Mouse (Mus musculus) hindbrain, embryonic 14.5 days (tissue): ENCODE measurements around the gene Hoxb3. TPM values are rescaled to one million over a fixed set of nuclear protein-coding genes. Genes with fewer than 3 reads are reported as not detected.

Experiments
- ATAC-seq: fragments of 200-750 bp; cut with Nextera tagmentation; 2 replicates; pipeline ENCODE4 v1.8.0; 2017; ENCODE audit warnings: moderate number of reproducible peaks, mild to moderate bottlenecking, moderate TSS enrichment, moderate library complexity; ENCODE audit not compliant: low FRiP score
- DNase-seq: peaks from one replicate; pipeline ENCODE4 v3.0.0-alpha.2; 2015; ENCODE audit warnings: low spot score
- H3K27ac ChIP-seq: fragments of 300-500 bp; sonication (generic); 2 replicates; pipeline ENCODE4 v1.5.1; 2014; ENCODE audit warnings: mild to moderate bottlenecking, moderate library complexity
- H3K27me3 ChIP-seq: fragments of 300-500 bp; sonication (generic); 2 replicates; pipeline ENCODE4 v1.6.1; 2014; ENCODE audit warnings: mild to moderate bottlenecking, low read length, mixed read lengths; ENCODE audit not compliant: control insufficient read depth, insufficient read depth
- H3K36me3 ChIP-seq: fragments of 300-500 bp; sonication (generic); replicated peaks from 2 replicates; pipeline ENCODE4 v1.6.1; 2014; ENCODE audit not compliant: control insufficient read depth, insufficient read depth
- H3K4me1 ChIP-seq: fragments of 300-500 bp; sonication (generic); replicated peaks from 2 replicates; pipeline ENCODE4 v1.6.1; 2014; ENCODE audit warnings: antibody characterized with exemption, low read length, mixed read lengths; ENCODE audit not compliant: control insufficient read depth, insufficient read depth
- H3K4me2 ChIP-seq: fragments of 300-500 bp; sonication (generic); replicated peaks from 2 replicates; pipeline ENCODE4 v1.6.1; 2014; ENCODE audit warnings: mild to moderate bottlenecking, moderate library complexity
- H3K4me3 ChIP-seq: fragments of 300-500 bp; sonication (generic); replicated peaks from 2 replicates; pipeline ENCODE4 v1.5.1; 2014; ENCODE audit warnings: mild to moderate bottlenecking, low read length
- H3K9ac ChIP-seq: fragments of 300-500 bp; sonication (generic); 2 replicates; pipeline ENCODE4 v1.6.1; 2014
- H3K9me3 ChIP-seq: fragments of 300-500 bp; sonication (generic); 2 replicates; pipeline ENCODE4 v1.6.1; 2016; ENCODE audit warnings: low read length; ENCODE audit not compliant: control insufficient read depth
- WGBS: fragments of 180-500 bp; shearing (Covaris S2); extraction: QIAGEN DNeasy Blood & Tissue Kit; methylation state at CpG from one replicate; pipeline ENCODE4 v1.1.7; 2014; 5-methylcytosine and 5-hydroxymethylcytosine counted together
- microRNA counts: library from miRNA; unstranded; fragments of <30 nt; microRNA quantifications from one replicate; lab custom pipeline; 2016
- microRNA-seq: library from miRNA; unstranded; fragments of <30 nt; microRNA quantifications from one replicate; pipeline ENCODE4, GENCODE M21; 2016
- polyA plus RNA-seq: library from polyadenylated mRNA; unstranded; fragments of >200 nt; fragmentation: Nextera tagmentation; extraction: Ambion mirVana; gene quantifications from 2 replicates; pipeline ENCODE4 v1.2.1, GENCODE M21; 2014

Hoxb3 gene
- polyA plus RNA-seq, 1 experiment from 2014 or later, result 17.2 TPM

DNA sequence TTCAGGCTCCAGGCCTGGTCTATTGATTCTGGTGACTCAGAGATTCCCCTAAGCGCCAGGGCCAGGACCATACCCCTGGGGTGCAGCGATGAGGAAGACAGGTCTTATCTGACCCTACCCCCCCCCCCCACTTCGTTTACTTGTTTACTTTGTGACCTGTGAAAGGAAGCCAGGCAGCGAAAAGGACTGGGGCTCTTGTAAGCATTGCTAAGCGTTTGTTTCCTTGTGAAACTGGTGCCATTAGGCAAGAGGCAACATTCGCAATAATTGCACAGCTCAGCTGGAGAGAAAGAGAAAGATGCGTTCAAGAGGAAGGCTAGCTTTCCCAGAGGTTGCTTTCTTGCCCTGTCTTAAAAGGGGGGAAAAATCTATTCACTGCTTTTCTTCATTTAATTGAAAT, 46.0 kb downstream of the Hoxb3 start:
- H3K9me3 ChIP-seq, result no peaks in the 10 kb centered on the region
- DNase-seq (no peak), ATAC-seq (no peak)
- no peaks in the 10 kb centered on the region for H3K4me1 ChIP-seq
- no peak overlapping the region for H3K4me2 ChIP-seq
- H3K27ac ChIP-seq, result no peak overlapping the region
- H3K4me3 ChIP-seq, result no peak overlapping the region
- no peak overlapping the region for H3K9ac ChIP-seq
- whole genome bisulfite sequencing, result 22% methylated on average over 7 of the region's 7 CpGs
- H3K27me3 ChIP-seq, result peaks cover 93% of the 10 kb centered on the region
- no peaks in the 10 kb centered on the region for H3K36me3 ChIP-seq

DNA sequence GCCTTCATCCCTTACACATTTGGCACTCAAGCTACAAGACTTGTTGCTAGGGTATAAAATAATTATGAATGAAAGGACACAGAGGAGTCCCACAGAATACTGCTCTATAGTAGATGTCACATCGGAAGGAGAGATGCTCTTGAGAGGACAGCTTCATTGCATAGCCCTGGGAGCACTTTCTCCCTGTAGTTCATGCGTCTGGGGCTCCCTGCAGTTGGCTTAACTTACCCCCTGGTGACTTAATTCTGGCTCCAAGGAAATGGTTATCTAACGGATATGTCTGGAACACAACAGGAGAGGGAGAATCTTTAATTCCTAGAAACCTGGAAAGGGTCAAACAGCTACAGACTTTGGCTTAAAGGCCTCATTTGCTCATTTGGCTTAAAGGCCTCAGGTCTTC, 48.6 kb downstream of the Hoxb3 start:
- ATAC-seq, result no peak
- no peak overlapping the region for H3K4me3 ChIP-seq
- DNase-seq, result no peak
- H3K9ac ChIP-seq, result no peak overlapping the region
- no peak overlapping the region for H3K27ac ChIP-seq
- WGBS, result 17% methylated on average over 3 of the region's 3 CpGs
- no peaks in the 10 kb centered on the region for H3K4me1 ChIP-seq
- no peaks in the 10 kb centered on the region for H3K9me3 ChIP-seq
- H3K27me3 ChIP-seq, result peaks cover 94% of the 10 kb centered on the region
- H3K36me3 ChIP-seq, result no peaks in the 10 kb centered on the region
- no peak overlapping the region for H3K4me2 ChIP-seq

DNA sequence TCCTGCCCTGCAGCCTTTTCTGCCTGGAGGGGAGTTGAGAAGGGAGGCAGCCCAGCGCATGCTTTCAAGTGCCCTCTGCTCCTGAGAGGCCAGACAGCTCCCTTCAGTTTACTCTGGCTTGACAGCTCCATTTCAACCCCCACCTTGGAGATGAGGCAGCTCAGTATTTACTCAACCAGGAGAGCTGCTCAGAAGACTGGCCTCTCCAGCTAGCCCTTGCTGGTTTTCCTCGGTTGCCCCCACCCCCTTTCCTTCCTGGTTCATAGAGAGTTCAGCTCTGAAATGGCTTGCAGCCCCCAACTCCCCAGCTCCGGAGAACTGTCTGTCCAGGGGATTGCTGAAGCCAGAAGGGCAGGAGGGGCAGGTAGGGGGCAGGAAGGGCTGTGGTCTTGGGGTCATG, 49.4 kb downstream of the Hoxb3 start:
- Histone ChIP-seq H3K27ac (no peak overlapping the region), H3K27me3 (peaks cover 90% of the 10 kb centered on the region), H3K4me1 (no peaks in the 10 kb centered on the region), H3K36me3 (no peaks in the 10 kb centered on the region), H3K4me2 (no peak overlapping the region), H3K4me3 (no peak overlapping the region), H3K9ac (no peak overlapping the region), H3K9me3 (no peaks in the 10 kb centered on the region)
- DNase-seq (no peak), ATAC-seq (no peak)
- WGBS, result 10% methylated on average over 3 of the region's 3 CpGs

DNA sequence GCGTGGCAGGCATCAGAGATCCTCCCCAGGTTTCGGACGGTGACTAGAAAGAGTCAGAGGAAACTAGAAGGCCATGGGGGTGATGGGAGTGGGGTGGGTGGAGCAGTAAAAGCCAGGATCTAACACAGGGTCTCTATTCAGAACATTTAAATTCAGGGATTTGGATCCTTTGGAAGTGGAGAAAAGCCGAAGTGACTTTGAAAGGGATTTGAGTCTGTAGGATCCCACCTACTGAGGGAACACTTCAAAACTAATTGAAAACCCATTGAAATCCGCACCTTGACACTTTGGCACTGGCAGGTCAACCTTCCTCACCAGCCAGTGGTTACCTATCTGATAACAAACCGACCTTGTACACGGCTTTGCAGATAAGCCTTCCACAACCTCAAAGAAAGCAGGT, 51.7 kb downstream of the Hoxb3 start:
- Histone ChIP-seq H3K4me1 (no peaks in the 10 kb centered on the region), H3K4me2 (no peak overlapping the region), H3K9me3 (no peaks in the 10 kb centered on the region), H3K36me3 (no peaks in the 10 kb centered on the region), H3K27ac (no peak overlapping the region), H3K9ac (no peak overlapping the region), H3K4me3 (no peak overlapping the region), H3K27me3 (peaks cover 74% of the 10 kb centered on the region)
- ATAC-seq (no peak), DNase-seq (no peak)
- WGBS, result 20% methylated on average over 7 of the region's 7 CpGs

DNA sequence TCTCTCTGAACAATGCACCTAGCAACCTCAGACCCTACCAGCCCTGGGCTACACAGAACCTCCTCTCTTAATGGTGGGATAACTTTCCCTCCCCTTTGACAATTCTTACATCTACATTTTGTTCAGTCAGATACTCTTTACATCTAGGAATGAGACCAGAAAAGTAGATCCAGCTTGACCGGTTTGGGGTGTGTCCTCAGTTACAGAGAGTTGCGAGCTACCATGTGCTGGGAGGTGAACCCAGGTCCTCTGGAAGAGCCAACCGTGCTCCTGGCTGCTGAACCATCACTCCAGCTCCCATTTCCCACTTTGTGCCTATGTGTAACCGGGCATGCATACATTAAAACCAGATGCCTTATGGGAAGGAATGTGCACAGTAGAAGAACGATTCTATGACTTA, 60.3 kb downstream of the Hoxb3 start:
- H3K27ac ChIP-seq, result no peak overlapping the region
- no peak overlapping the region for H3K4me2 ChIP-seq
- no peaks in the 10 kb centered on the region for H3K9me3 ChIP-seq
- H3K9ac ChIP-seq, result no peak overlapping the region
- H3K4me3 ChIP-seq, result no peak overlapping the region
- H3K36me3 ChIP-seq, result no peaks in the 10 kb centered on the region
- DNase-seq, result no peak
- WGBS, result 81% methylated on average over 5 of the region's 5 CpGs
- no peak for ATAC-seq
- H3K27me3 ChIP-seq, result peaks cover 4% of the 10 kb centered on the region; the same call in 1 of the 2 replicates
- H3K4me1 ChIP-seq, result no peaks in the 10 kb centered on the region

DNA sequence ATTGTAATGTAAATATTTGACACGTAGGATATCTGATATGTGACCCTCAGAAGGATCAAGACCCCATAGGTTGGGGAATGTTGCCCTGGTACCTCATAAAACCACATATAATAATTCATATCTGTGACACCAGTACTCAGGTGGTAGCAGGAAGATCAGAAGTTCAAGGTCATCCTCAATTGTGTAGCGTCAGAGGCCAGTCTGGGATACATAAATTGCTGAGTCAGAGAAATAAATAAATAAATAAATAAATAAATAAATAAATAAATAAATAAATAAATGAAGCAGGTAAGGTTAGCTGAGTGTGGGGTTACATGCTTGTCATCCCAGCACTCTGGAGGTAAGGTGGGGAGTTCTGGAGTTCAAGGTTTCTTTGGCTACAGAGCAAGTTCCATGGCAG, 64.5 kb downstream of the Hoxb3 start:
- peaks cover 3% of the 10 kb centered on the region; the same call in 1 of the 2 replicates for H3K4me1 ChIP-seq
- ATAC-seq, result no peak
- H3K4me3 ChIP-seq, result no peak overlapping the region
- no peaks in the 10 kb centered on the region for H3K27me3 ChIP-seq
- 89% methylated on average over 2 of the region's 2 CpGs for WGBS
- no peak overlapping the region for H3K9ac ChIP-seq
- DNase-seq, result no peak
- no peak overlapping the region for H3K27ac ChIP-seq
- H3K9me3 ChIP-seq, result no peaks in the 10 kb centered on the region
- H3K36me3 ChIP-seq, result no peaks in the 10 kb centered on the region
- no peak overlapping the region for H3K4me2 ChIP-seq

DNA sequence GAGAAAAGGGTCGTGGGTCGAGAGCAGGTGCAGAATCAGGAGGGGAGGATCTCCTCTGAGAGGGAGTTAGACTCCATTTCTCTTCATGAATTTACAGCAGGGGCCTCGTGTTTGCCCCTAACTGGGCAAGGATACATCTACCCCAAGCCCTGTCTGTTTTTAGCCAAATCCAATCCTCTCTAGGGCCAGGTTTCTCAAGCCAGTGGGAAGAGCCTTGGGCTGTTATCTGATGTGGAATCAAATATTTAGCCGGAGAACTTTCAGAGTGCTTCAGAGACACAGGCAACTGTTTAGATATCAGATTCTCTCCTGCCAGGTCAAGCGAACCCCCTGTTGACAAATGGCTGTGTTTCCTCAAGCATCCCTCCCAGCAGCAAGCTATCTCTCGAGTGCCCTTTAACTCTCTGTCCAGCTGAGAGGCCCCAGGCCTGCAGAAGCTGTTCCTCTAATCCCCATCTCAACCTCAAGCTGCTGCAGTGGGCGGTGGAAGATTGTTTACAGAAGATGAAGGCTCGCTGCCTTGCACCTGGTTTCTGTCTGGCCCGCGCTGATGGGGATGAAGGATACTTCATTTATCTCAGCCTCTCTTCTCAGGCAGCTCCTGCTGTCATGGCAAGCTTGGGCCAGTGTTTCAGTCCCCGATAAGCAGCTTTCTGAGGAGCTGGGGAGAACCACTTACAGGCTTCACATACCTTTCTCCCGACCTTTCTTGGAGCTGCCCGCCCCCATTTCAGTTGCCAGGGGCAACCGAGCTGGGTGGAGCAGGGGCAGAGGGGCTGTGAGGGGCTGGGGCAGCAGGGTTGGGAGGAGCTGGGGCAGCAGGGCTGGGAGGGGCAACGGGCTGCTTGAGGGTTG, 73.9 kb downstream of the Hoxb3 start:
- Histone ChIP-seq H3K36me3 (no peaks in the 10 kb centered on the region), H3K9ac (no peak overlapping the region), H3K9me3 (no peaks in the 10 kb centered on the region), H3K27ac (no peak overlapping the region), H3K27me3 (no peaks in the 10 kb centered on the region), H3K4me3 (no peak overlapping the region), H3K4me1 (peaks cover 7% of the 10 kb centered on the region; the same call in 1 of the 2 replicates), H3K4me2 (no peak overlapping the region)
- DNase-seq (no peak), ATAC-seq (no peak)
- 13% methylated on average over 15 of the region's 15 CpGs for WGBS

MicroRNAs encoded within 50 kb of the gene (microRNA counts, 519-probe panel; counts per million panel counts)
- 6,554 counts per million, percentile 87 among the panel's probes with 10 or more counts for microRNA mmu-miR-10a (lab: Ali Mortazavi, UCI)

Small RNAs within 50 kb of the gene (microRNA-seq; reads per million reads assigned to microRNA genes)
- gene Mir10a, result 90,772 reads per million, percentile 100 among the genes with 10 or more reads in this experiment

Other genes starting within 250 kb of the Hoxb3 start
- 950 and 1,009 TPM in 2 replicates for gene Atp5g1, start 247.7 kb upstream of the Hoxb3 start, polyA plus RNA-seq
- not detected in 2 replicates for gene Calcoco2, start 211.4 kb upstream of the Hoxb3 start, polyA plus RNA-seq
- gene Ttll6, start 189.5 kb upstream of the Hoxb3 start, polyA plus RNA-seq, result 0.33 and 0.37 TPM in 2 replicates
- gene Hoxb13, start 129.0 kb upstream of the Hoxb3 start, polyA plus RNA-seq, result not detected in 2 replicates
- 10.7 and 22.4 TPM in 2 replicates for gene Hoxb9, start 51.9 kb upstream of the Hoxb3 start, polyA plus RNA-seq
- 41.2 and 50.6 TPM in 2 replicates for gene Hoxb8, start 41.4 kb upstream of the Hoxb3 start, polyA plus RNA-seq
- 40.8 and 45.6 TPM in 2 replicates for gene Hoxb7, start 36.7 kb upstream of the Hoxb3 start, polyA plus RNA-seq
- 71.4 and 90.1 TPM in 2 replicates for gene Hoxb6, start 30.9 kb upstream of the Hoxb3 start, polyA plus RNA-seq
- 140 and 157 TPM in 2 replicates for gene Hoxb5, start 20.0 kb upstream of the Hoxb3 start, polyA plus RNA-seq
- 4.0 and 5.4 TPM in 2 replicates for gene Hoxb4, start 5.1 kb upstream of the Hoxb3 start, polyA plus RNA-seq
- 39.5 and 42.9 TPM in 2 replicates for gene Hoxb2, start 27.2 kb downstream of the Hoxb3 start, polyA plus RNA-seq
- 0.33 and 0.56 TPM in 2 replicates for gene Hoxb1, start 42.4 kb downstream of the Hoxb3 start, polyA plus RNA-seq
- gene Skap1, start 141.3 kb downstream of the Hoxb3 start, polyA plus RNA-seq, result 7.3 and 10.3 TPM in 2 replicates